Mouse (Mus musculus): ENCODE measurements around the gene Itprip.

GRCm38 (mm10) chr19:47868951-47869350, 50.1 kb downstream of the Itprip start:
- no peak for TF ChIP-seq POLR2A (IDR thresholded peaks at IDR 0.05; ENCODE audit: insufficient read depth, low read depth, low read length)
- no peak for TF ChIP-seq CTCF (IDR thresholded peaks at IDR 0.05)

All from heart, adult 2 months (tissue).